Mouse (Mus musculus): ENCODE data around the gene Olfr1281.
"Not testable (repeated sequence)": the region's sequence is repeated elsewhere in the genome, so short reads cannot be mapped to it uniquely, and the experiment has no call there.

The Olfr1281 gene

DNA sequence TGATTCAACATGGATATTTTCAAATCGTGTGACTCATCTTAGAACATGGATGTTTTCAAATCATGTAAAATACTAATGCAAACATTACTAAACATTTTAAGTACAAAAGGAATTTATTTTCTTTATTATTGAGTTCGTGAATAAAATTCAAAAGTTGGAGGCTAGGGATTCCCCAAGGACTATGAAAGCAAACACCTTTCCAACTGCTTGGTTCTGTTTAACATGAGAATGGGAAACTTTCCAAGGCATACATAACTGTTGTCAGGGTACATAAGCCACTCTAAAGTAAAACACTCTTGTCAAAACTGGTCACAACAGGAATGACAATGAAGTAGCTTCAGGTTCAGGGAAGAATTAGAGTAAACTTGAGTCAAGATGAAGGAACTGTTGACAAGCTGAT, at the start of gene Olfr1281:
TSS of gene Olfr1281 (plus strand) at position 301 of the 400 bp plus-strand sequence.
- ChIA-PET POLR2A (no interaction called here), CTCF (no interaction called here)

GRCm38 (mm10) chr2:111289836-111290235, 36.5 kb upstream of the Olfr1281 start, which contains the start of gene Olfr1278:
Gene Olfr1278 (plus strand): TSS chr2:111290136.
- CTCF ChIA-PET = no interaction called here

GRCm38 (mm10) chr2:111298541-111298940, 27.8 kb upstream of the Olfr1281 start:
- CTCF ChIA-PET = no interaction called here
- POLR2A ChIA-PET = no interaction called here

More at GRCm38 (mm10) chr2:111289836-111290235, 36.5 kb upstream of the Olfr1281 start, which contains the start of gene Olfr1278:
- POLR2A ChIA-PET = no interaction called here

GRCm38 (mm10) chr2:111300374-111300773, 25.9 kb upstream of the Olfr1281 start, which contains the start of gene Olfr1279:
Gene Olfr1279 (plus strand): TSS chr2:111300635.
- POLR2A ChIA-PET = no interaction called here
- CTCF ChIA-PET = no interaction called here

- POLR2A ChIA-PET = no interaction called here
- CTCF ChIA-PET = no interaction called here
Observed at GRCm38 (mm10) chr2:111313717-111314116, 12.6 kb upstream of the Olfr1281 start, which contains the start of gene Olfr1280. Gene Olfr1280 (plus strand): TSS chr2:111314017.

- POLR2A ChIA-PET, CTCF ChIA-PET: not testable (repeated sequence)
Observed at GRCm38 (mm10) chr2:111333721-111334120, 7.4 kb downstream of the Olfr1281 start.

DNA sequence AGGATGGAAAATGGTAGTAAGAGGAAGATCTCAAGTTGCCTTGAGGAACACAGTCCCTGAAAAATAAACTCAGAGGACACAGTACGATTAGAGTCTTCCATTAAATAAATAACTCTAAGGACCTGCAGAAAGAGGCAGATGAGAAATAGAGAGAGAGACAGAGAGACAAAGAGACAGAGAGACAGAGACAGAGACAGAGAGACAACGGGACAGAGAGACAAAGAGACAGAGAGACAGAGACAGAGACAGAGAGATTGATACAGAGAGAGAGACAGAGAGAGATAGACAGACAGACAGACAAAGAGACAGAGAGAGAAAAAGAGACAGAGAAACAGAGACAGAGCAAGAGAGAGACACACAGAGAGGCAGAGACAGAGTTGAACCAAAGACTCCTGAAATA, 9.7 kb downstream of the Olfr1281 start, which contains the start of gene Olfr1282:
TSS of gene Olfr1282 (minus strand) at position 101 of the 400 bp plus-strand sequence.
- ChIA-PET POLR2A (no interaction called here), CTCF (no interaction called here)

DNA sequence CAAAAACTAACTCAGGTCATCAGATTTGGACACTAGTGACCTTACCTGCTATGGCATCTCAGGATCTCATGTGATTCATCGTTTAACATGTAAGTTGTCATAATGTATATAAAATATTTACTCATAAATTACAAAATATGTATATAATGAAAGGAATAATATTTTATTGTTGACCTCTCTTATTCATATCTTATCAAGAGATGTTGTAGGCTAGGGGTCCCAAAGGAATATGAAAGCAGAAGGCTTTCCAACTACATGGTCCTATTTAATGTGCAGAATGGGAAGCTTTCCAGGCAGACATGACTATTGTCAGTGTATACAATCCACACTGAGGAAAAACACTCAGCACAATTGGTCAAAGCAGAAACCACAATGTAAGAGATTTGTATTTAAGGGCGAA, 40.2 kb downstream of the Olfr1281 start, which contains the start of gene Olfr1283:
TSS of gene Olfr1283 (plus strand) at position 301 of the 400 bp plus-strand sequence.
- ChIA-PET CTCF (no interaction called here), POLR2A (no interaction called here)

DNA sequence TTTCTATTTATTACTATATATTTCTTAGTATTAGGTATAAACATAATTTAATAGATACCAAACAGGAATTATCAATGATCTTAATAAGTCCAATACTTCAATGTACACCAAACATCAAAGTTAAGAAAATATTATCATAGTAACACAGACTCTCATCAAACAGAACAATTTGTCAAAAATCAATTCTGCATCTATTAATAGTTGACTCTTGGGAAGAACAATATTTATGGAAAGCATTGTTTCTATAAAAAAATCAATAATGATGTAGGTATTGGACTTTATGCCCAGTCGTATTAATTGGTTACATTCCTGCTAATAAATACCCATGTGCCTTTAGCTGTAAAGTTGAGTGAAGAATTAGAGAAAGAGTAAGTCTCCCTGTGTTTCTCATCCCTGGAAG, 48.9 kb downstream of the Olfr1281 start, which contains the start of gene Olfr1284:
TSS of gene Olfr1284 (plus strand) at position 301 of the 400 bp plus-strand sequence.
- CTCF ChIA-PET = no interaction called here
- POLR2A ChIA-PET = no interaction called here
